Mouse (Mus musculus) cerebellum, adult 2 months (tissue): ENCODE data around the gene Prkcq. TPM values are rescaled to one million over a fixed set of nuclear protein-coding genes. Genes with fewer than 3 reads are reported as not detected.
A peak's percentile ranks its signal among the peaks of the same experiment; 100 is the strongest.

Experiments used
- DNase-seq, 2 experiments: peaks; one replicate each; pipeline ENCODE4 v3.0.0; 2021
- H3K27ac ChIP-seq: fragments of 200-500 bp; 2 replicates; pipeline ENCODE4 v1.5.1; 2012; ENCODE audit warnings: low read length, control low read depth, inconsistent platforms; ENCODE audit not compliant: insufficient read depth
- H3K27me3 ChIP-seq: fragments of 200-500 bp; 2 replicates; pipeline ENCODE4 v1.6.1; 2012; ENCODE audit warnings: inconsistent platforms, mild to moderate bottlenecking, low read length, moderate library complexity; ENCODE audit not compliant: control insufficient read depth, insufficient read depth
- H3K4me1 ChIP-seq: fragments of 200-500 bp; 2 replicates; pipeline ENCODE4 v1.6.1; 2011; ENCODE audit warnings: low read length; ENCODE audit not compliant: control insufficient read depth, insufficient read depth
- H3K4me3 ChIP-seq: fragments of 200-500 bp; replicated peaks from 2 replicates; pipeline ENCODE3; 2011; ENCODE audit warnings: mild to moderate bottlenecking, low read depth, low read length, control low read depth; ENCODE audit not compliant: insufficient read depth
- CTCF ChIP-seq: fragments of 200-500 bp; IDR thresholded peaks from 2 replicates; pipeline ENCODE4 v1.5.1; 2011; ENCODE audit warnings: low read depth, mild to moderate bottlenecking, control low read depth, low read length, moderate library complexity, borderline replicate concordance; ENCODE audit not compliant: insufficient read depth
- POLR2A ChIP-seq: fragments of 200-500 bp; IDR thresholded peaks from 2 replicates; pipeline ENCODE4 v1.6.1; 2011; ENCODE audit warnings: low read length, control low read depth, borderline replicate concordance; ENCODE audit not compliant: insufficient read depth
- WGBS: fragments of 180-500 bp; shearing (Covaris S2); methylation state at CpG from one replicate; pipeline ENCODE4 v1.1.7; 2018; 5-methylcytosine and 5-hydroxymethylcytosine counted together
- polyA plus RNA-seq: library from polyadenylated mRNA; depleted of rRNA; stranded (reverse); fragments of >200 nt; gene quantifications from 2 replicates; pipeline ENCODE4 v1.2.3, GENCODE M21; 2012

Prkcq gene
- polyA plus RNA-seq, 1 experiment: 10.0 TPM

- H3K27me3 ChIP-seq: no peaks in the 10 kb centered on the region
- H3K4me3 ChIP-seq: no peak overlapping the region
- H3K27ac ChIP-seq: no peak overlapping the region
- WGBS: 89% methylated on average over 7 of the region's 7 CpGs
- no peak for TF ChIP-seq CTCF
- no peaks in the 10 kb centered on the region for H3K4me1 ChIP-seq
- no peak for DNase-seq
Measured at GRCm38 (mm10) chr2:11226555-11226954, 54.6 kb downstream of the Prkcq start.

- Histone ChIP-seq H3K27me3 (no peaks in the 10 kb centered on the region), H3K27ac (no peak overlapping the region), H3K4me3 (no peak overlapping the region), H3K4me1 (no peaks in the 10 kb centered on the region)
- WGBS: 80% methylated on average over 2 of the region's 2 CpGs
- no peak for DNase-seq
- TF ChIP-seq CTCF: no peak
- no peak for TF ChIP-seq POLR2A
Measured at GRCm38 (mm10) chr2:11229126-11229525, 57.2 kb downstream of the Prkcq start.

GRCm38 (mm10) chr2:11231118-11231517 lies 59.2 kb downstream of the Prkcq start:
- no peak overlapping the region for H3K4me3 ChIP-seq
- no peaks in the 10 kb centered on the region for H3K27me3 ChIP-seq
- no peak for DNase-seq
- WGBS: 53% methylated on average over 3 of the region's 3 CpGs
- H3K4me1 ChIP-seq: no peaks in the 10 kb centered on the region
- TF ChIP-seq POLR2A: no peak
- no peak for TF ChIP-seq CTCF
- H3K27ac ChIP-seq: no peak overlapping the region

GRCm38 (mm10) chr2:11231988-11232387 lies 60.1 kb downstream of the Prkcq start:
- no peak for TF ChIP-seq CTCF
- TF ChIP-seq POLR2A: no peak
- Histone ChIP-seq H3K4me3 (no peak overlapping the region), H3K27me3 (no peaks in the 10 kb centered on the region), H3K4me1 (no peaks in the 10 kb centered on the region), H3K27ac (no peak overlapping the region)
- DNase-seq: no peak
- 93% methylated on average over 5 of the region's 5 CpGs for WGBS

- no peak for DNase-seq
- Histone ChIP-seq H3K27me3 (no peaks in the 10 kb centered on the region), H3K4me3 (no peak overlapping the region), H3K27ac (no peak overlapping the region), H3K4me1 (no peaks in the 10 kb centered on the region)
- 89% methylated on average over 4 of the region's 4 CpGs for WGBS
- TF ChIP-seq POLR2A: no peak
- no peak for TF ChIP-seq CTCF
Measured at GRCm38 (mm10) chr2:11238254-11238653, 66.3 kb downstream of the Prkcq start.

GRCm38 (mm10) chr2:11239523-11239922 lies 67.6 kb downstream of the Prkcq start:
- no peak overlapping the region for H3K4me3 ChIP-seq
- DNase-seq: no peak
- TF ChIP-seq POLR2A (no peak), CTCF (no peak)

GRCm38 (mm10) chr2:11245926-11246325 lies 74.0 kb downstream of the Prkcq start:
- H3K4me1 ChIP-seq: no peaks in the 10 kb centered on the region
- no peaks in the 10 kb centered on the region for H3K27me3 ChIP-seq
- no peak for DNase-seq
- TF ChIP-seq POLR2A (no peak), CTCF (no peak)
- no peak overlapping the region for H3K4me3 ChIP-seq
- 83% methylated on average over 7 of the region's 7 CpGs for whole genome bisulfite sequencing
- no peak overlapping the region for H3K27ac ChIP-seq

More at GRCm38 (mm10) chr2:11239523-11239922, 67.6 kb downstream of the Prkcq start:
- no peak overlapping the region for H3K27ac ChIP-seq
- no peaks in the 10 kb centered on the region for H3K27me3 ChIP-seq
- H3K4me1 ChIP-seq: no peaks in the 10 kb centered on the region

- Histone ChIP-seq H3K27ac (no peak overlapping the region), H3K4me3 (no peak overlapping the region), H3K27me3 (no peaks in the 10 kb centered on the region), H3K4me1 (no peaks in the 10 kb centered on the region)
- DNase-seq: no peak
- WGBS: 59% methylated on average over 8 of the region's 8 CpGs
- TF ChIP-seq POLR2A: no peak
- peak; percentile 2; the same call in 1 of the 2 replicates for TF ChIP-seq CTCF
Measured at GRCm38 (mm10) chr2:11253945-11254344, 82.0 kb downstream of the Prkcq start.
